In genomic region chr5:100845848-100846598, GRCm38 (mm10) we compare ENCODE assay signal across 8 mouse cellular contexts. TPM values are rescaled to one million over a fixed set of nuclear protein-coding genes. Genes with fewer than 3 reads are reported as not detected.
A peak's percentile ranks its signal among the peaks of the same experiment; 100 is the strongest.
DNase-seq lines count a peak whose midpoint lies in the region; ATAC-seq and TF ChIP-seq lines count a peak whose summit lies in the region.

No protein-coding gene starts in this region.

- H3K9me3 ChIP-seq in forebrain, embryonic 13.5 days (replicated peaks): no peaks in the 10 kb centered on the region; the same call in 1 of the 2 replicates
- no peaks in the 10 kb centered on the region for H3K9me3 ChIP-seq in neural tube, embryonic 14.5 days (ENCODE audit: control insufficient read depth, low read length)

- under 1% methylated on average over 47 of the region's 52 CpGs for WGBS in forebrain, embryonic 13.5 days
- under 1% methylated on average over 52 of the region's 52 CpGs for WGBS in lung, adult 2 months
- under 1% methylated on average over 49 of the region's 52 CpGs for WGBS in neural tube, embryonic 14.5 days

- H3K36me3 ChIP-seq in forebrain, embryonic 13.5 days (ENCODE audit: poor library complexity, severe bottlenecking): no peaks in the 10 kb centered on the region
- no peaks in the 10 kb centered on the region for H3K36me3 ChIP-seq in neural tube, embryonic 14.5 days (ENCODE audit: control insufficient read depth, insufficient read depth, low read length)

- peak overlapping the region; percentile 66 for H3K9ac ChIP-seq in forebrain, embryonic 13.5 days
- peak overlapping the region; percentile 47 for H3K9ac ChIP-seq in neural tube, embryonic 14.5 days (replicated peaks; ENCODE audit: low read depth, low read length)

- TF ChIP-seq POLR2A in brain, embryonic 14.5 days (IDR thresholded peaks at IDR 0.05; ENCODE audit: borderline replicate concordance, extremely low read depth, insufficient read depth, insufficient read length, poor library complexity, severe bottlenecking): no peak
- peak; percentile 25; the same call in 1 of the 2 replicates for TF ChIP-seq POLR2A in lung, adult 2 months (IDR thresholded peaks at IDR 0.05; ENCODE audit: borderline replicate concordance, extremely low read depth, low read depth, low read length)

- DNase-seq in CD4-positive, CD25-positive, alpha-beta regulatory T cell, adult 2 months (ENCODE audit: low read depth, low spot score): peak; percentile 74
- DNase-seq in brain, embryonic 14.5 days (ENCODE audit: low read depth): peak; percentile 44
- peak; percentile 81 to 82 for DNase-seq in heart, postnatal 10 days
- DNase-seq in kidney, postnatal 4 days: peak; percentile 71 to 80
- peak; percentile 81 for DNase-seq in lung, adult 2 months
- peak; percentile 63 for DNase-seq in testis, postnatal 10 days (ENCODE audit: low spot score)

- intact Hi-C loops in heart, postnatal 10 days (cut with DNase I): loop anchor here (2.0 kb wide), 1 partner anchor 15 kb away; no protein-coding TSS in a partner anchor

- H3K4me2 ChIP-seq in forebrain, embryonic 13.5 days: peak overlapping the region; percentile 95
- H3K4me2 ChIP-seq in neural tube, embryonic 14.5 days (ENCODE audit: low read depth, low read length): peak overlapping the region; percentile 95

- H3K27ac ChIP-seq in forebrain, embryonic 13.5 days: no peak overlapping the region
- no peak overlapping the region for H3K27ac ChIP-seq in neural tube, embryonic 14.5 days (ENCODE audit: low read depth, low read length)

- H3K4me3 ChIP-seq in forebrain, embryonic 13.5 days: peak overlapping the region; percentile 54
- peak overlapping the region; percentile 87 for H3K4me3 ChIP-seq in lung, adult 2 months (replicated peaks; ENCODE audit: extremely low read depth, low read depth, low read length)
- peak overlapping the region; percentile 48 for H3K4me3 ChIP-seq in neural tube, embryonic 14.5 days (ENCODE audit: low read depth, low read length)

- peak; percentile 57 for ATAC-seq in forebrain, embryonic 13.5 days
- ATAC-seq in neural tube, embryonic 14.5 days (ENCODE audit: low read depth): peak; percentile 63

- H3K4me1 ChIP-seq in forebrain, embryonic 13.5 days: peaks cover 17% of the 10 kb centered on the region
- no peaks in the 10 kb centered on the region; the same call in 1 of the 2 replicates for H3K4me1 ChIP-seq in lung, adult 2 months (ENCODE audit: control insufficient read depth, insufficient read depth, low read length)
- peaks cover 7% of the 10 kb centered on the region for H3K4me1 ChIP-seq in neural tube, embryonic 14.5 days (ENCODE audit: control insufficient read depth, insufficient read depth, low read length)

- H3K27me3 ChIP-seq in forebrain, embryonic 13.5 days: peaks cover 52% of the 10 kb centered on the region
- H3K27me3 ChIP-seq in neural tube, embryonic 14.5 days (ENCODE audit: control insufficient read depth, insufficient read depth, low read length): peaks cover 28% of the 10 kb centered on the region

- TF ChIP-seq CTCF in brain, embryonic 14.5 days (IDR thresholded peaks at IDR 0.05; ENCODE audit: borderline replicate concordance, extremely low read depth, insufficient read depth, insufficient read length): no peak
- TF ChIP-seq CTCF in lung, adult 2 months (IDR thresholded peaks at IDR 0.05; ENCODE audit: insufficient read depth, low read length): no peak

RNA-seq across cellular contexts. Expression of gene Gpat3, which starts 0.5 kb away (rescaled TPM):
- 0.14 and 0.40 TPM in 2 replicates for polyA plus RNA-seq in brain, embryonic 14.5 days (2012; rRNA removed)
- 0.30 and 0.81 TPM in 2 replicates for polyA plus RNA-seq in forebrain, embryonic 13.5 days (2015; fragmentation: Nextera tagmentation; extraction: Ambion mirVana)
- total RNA-seq in heart, postnatal 10 days (2021): 10 to 100 TPM; 28.3 to 43.5 TPM
- 2.0 and 2.3 TPM in 2 replicates for polyA plus RNA-seq in lung, adult 2 months (2012; rRNA removed)
- polyA plus RNA-seq in neural tube, embryonic 14.5 days (2014; fragmentation: Nextera tagmentation; extraction: Ambion mirVana): 1.1 and 1.9 TPM in 2 replicates

RNA-seq across cellular contexts. Expression of gene Abraxas1, which starts 25.3 kb away (rescaled TPM):
- polyA plus RNA-seq in brain, embryonic 14.5 days (2012; rRNA removed): 11.4 and 15.3 TPM in 2 replicates
- polyA plus RNA-seq in forebrain, embryonic 13.5 days (2015; fragmentation: Nextera tagmentation; extraction: Ambion mirVana): 24.9 and 25.8 TPM in 2 replicates
- total RNA-seq in heart, postnatal 10 days (2021): 10 to 100 TPM; 12.8 to 17.4 TPM
- 1.7 and 3.1 TPM in 2 replicates for polyA plus RNA-seq in lung, adult 2 months (2012; rRNA removed)
- 15.4 and 15.5 TPM in 2 replicates for polyA plus RNA-seq in neural tube, embryonic 14.5 days (2014; fragmentation: Nextera tagmentation; extraction: Ambion mirVana)

RNA-seq across cellular contexts. Expression of gene Mrps18c, which starts 47.6 kb away (rescaled TPM):
- polyA plus RNA-seq in brain, embryonic 14.5 days (2012; rRNA removed): 49.6 and 55.6 TPM in 2 replicates
- 168 and 195 TPM in 2 replicates for polyA plus RNA-seq in forebrain, embryonic 13.5 days (2015; fragmentation: Nextera tagmentation; extraction: Ambion mirVana)
- 10 to 100 TPM; 83.3 to 85.1 TPM for total RNA-seq in heart, postnatal 10 days (2021)
- 9.9 and 16.5 TPM in 2 replicates for polyA plus RNA-seq in lung, adult 2 months (2012; rRNA removed)
- 152 and 184 TPM in 2 replicates for polyA plus RNA-seq in neural tube, embryonic 14.5 days (2014; fragmentation: Nextera tagmentation; extraction: Ambion mirVana)

RNA-seq across cellular contexts. Expression of gene Helq, which starts 47.6 kb away (rescaled TPM):
- polyA plus RNA-seq in brain, embryonic 14.5 days (2012; rRNA removed): 31.6 and 32.3 TPM in 2 replicates
- 22.0 and 23.3 TPM in 2 replicates for polyA plus RNA-seq in forebrain, embryonic 13.5 days (2015; fragmentation: Nextera tagmentation; extraction: Ambion mirVana)
- 1 to 10 TPM; 4.8 to 5.9 TPM for total RNA-seq in heart, postnatal 10 days (2021)
- 2.9 and 5.9 TPM in 2 replicates for polyA plus RNA-seq in lung, adult 2 months (2012; rRNA removed)
- 27.3 and 29.7 TPM in 2 replicates for polyA plus RNA-seq in neural tube, embryonic 14.5 days (2014; fragmentation: Nextera tagmentation; extraction: Ambion mirVana)
